Mouse (Mus musculus): Measurements from ENCODE around the gene Tesk1. TPM values are rescaled to one million over a fixed set of nuclear protein-coding genes. Genes with fewer than 3 reads are reported as not detected.

The Tesk1 gene
- polyA plus RNA-seq (2012; rRNA removed), result 64.6 and 65.6 TPM in 2 replicates

DNA sequence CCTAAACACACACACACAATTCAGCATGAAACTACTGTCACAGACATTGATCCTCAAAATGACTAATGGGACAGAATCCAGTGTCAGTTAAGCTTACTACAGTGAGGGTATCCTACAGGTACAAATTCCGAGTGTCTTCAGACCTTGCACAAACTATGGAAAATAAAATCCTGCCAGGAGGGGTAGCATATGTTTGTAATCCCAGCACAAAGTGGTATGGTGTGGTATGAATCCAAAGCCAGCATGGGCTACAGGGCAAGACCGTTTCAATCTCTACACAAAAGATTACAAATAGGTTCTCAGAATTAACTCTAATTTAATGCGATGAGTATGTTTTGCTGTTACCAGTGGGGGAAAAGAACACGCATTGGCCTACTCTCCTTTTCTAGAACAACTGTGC, at the start of gene Tesk1:
Gene Tesk1 (plus strand): TSS at position 301 of the 400 bp plus-strand sequence.
- no peak for DNase-seq (ENCODE audit: low read depth)

DNA sequence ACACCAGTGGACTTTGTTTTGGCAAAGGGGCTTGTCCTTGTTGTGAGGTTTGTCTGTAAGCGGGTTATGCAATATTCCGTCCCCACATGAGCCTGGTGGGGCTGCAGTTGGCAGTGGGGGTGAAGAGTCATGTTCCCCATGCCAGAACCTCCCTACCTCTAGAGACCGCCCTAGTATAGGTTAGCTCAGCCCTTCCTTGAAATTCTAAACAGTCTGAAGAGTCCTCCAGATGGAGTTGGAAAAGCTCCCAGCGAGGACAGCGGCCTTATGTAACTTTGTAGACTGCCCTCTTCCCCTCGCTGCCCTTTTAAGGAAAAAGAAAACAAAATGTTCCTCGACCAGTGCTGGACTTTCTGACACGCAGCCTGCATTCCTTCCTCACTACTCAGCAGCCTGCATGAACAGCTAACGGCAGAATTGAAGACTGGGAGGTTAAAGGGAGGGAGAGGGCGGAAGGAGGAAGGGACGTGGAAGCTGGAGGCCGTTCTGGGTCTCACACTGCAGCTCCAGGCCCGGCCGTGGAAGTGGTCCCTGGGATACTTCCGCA, 47.3 kb upstream of the Tesk1 start:
- no peak for DNase-seq (ENCODE audit: low read depth)

DNA sequence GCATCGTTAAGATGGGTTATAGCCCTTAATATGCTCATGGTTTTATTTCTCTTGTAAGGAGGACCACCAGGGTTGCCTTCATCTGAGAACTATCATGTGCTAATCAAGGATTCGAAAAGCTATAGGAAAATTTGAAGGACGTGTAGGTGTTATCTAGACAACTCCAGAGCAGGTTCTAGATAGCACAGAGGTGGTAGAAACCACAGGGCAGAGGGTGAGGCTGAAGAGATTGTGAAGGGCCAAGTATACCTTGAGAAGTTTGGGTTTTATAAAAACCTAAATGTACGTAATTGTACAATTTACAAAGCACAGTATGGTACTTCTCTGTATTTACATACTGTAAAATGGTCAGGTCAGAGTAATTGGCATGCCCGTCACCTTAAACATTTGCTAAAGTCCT, 46.6 kb upstream of the Tesk1 start:
- DNase-seq (ENCODE audit: low read depth), result no peak

DNA sequence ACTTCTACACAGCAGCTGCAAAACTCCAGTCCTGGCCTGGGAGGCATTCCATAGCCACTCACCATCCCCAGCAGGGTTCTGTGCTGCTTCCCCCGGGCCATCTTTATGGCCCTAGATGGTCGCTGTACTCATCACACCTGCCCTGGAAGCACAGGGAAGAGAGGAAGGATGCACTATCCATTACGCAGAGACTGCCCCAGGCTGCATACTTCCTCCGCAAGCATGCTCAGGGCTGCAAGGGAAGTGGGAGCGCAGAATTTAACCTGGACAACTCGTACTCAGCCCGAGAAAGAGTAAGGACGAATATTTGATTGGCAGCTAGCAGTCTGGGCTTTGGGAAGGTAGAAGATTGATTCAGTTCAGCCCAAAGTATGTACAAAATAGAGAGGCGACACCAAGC, 45.9 kb upstream of the Tesk1 start:
- DNase-seq (ENCODE audit: low read depth), result no peak

DNA sequence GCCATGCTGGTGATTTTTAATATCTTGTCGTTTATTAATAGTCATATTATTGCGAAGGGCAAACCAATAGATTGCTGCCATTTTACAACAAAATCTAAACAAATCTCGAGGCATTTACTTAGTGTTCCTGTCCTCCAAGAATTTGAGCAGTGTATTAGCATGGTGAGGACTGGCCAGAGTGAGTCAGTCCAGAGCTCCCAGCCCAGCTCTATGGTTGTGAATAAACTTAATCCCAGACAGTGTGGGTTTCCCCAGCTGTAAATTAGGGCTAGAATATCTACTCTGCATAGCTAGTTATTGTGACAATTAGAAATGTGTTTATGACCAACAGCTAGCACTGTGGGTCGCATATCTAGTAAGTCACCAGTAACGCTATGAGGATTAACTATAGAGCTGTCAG, 45.4 kb upstream of the Tesk1 start:
- no peak for DNase-seq (ENCODE audit: low read depth)

DNA sequence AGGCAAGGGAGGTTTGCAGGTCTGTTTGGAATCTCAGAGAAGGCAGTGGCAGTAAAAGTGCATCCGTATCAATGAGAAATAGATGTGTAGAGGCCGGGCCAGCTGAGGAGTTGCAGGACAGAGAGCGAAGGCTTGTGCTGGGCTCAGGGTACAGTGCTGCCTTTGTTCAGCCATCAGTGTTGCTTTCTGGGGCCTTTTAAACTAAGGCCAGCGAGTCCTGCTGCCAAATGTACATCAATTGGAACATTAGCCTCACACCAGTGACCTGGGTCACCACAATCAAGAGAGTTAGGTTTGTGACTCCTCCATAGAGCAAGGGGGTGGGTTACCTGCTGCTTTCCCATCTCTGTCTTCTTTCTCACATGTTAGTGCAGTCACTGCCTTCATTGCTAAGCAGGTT, 43.7 kb upstream of the Tesk1 start:
- no peak for DNase-seq (ENCODE audit: low read depth)

DNA sequence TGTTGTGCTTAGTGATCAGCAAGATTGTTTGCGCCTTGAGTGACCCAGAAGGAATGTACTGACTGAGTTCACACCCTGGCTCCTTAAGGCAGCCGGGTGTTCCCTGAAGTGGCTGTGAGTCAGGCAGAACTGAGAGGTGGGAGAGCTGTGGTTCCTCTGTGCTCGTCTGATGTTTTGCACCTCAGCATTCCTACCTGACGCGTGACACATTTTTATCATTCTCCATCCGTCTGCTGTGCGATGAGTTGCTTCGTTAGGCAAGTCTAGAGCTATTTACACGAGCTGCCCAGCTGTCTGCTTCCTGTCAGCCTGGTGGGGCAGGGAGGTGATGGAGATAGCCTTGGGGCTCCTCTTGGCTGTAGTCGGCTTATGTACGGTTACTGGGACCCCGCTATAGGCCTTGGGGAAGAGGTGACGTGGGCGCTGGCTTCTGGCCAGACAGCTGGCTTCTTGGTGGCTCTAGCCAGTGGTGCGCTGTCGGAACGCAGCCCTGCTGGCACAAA, 42.9 kb upstream of the Tesk1 start:
- DNase-seq (ENCODE audit: low read depth), result no peak

DNA sequence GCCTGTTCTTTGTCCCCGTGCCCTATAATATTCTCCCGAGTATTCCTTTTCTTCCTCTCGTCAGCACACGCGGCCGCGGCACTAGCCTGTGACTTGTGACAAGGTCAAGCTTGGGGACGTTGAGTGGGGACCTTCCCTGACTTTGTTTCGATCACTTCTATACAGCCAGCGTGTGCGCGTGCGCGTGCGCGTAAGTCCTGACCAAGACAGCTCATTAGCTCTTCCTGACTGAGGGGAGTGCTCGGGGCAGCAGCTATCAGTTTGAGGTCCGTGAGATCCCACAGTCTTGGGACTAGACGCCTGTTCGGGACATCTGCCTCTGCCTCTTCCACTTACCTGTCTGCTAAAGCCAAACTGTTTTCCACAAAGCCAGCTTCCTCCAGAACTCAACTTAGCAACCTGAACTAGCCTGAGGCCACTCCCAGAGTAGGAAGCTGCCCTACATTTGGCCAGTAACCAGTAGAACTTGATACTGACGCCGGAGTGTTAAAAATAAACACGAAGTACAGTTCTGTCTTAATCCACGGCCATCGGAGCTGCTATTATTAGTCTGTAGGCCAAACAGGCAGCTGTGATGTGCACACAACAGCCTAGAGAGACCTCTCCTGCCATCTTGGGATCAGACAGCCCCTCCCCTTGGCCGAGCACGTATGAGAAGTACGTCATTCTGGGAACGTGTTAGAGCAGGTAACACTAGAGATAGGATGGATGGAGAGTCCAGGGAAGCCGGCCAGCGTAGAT, 42.2 kb upstream of the Tesk1 start:
- no peak for DNase-seq (ENCODE audit: low read depth)

DNA sequence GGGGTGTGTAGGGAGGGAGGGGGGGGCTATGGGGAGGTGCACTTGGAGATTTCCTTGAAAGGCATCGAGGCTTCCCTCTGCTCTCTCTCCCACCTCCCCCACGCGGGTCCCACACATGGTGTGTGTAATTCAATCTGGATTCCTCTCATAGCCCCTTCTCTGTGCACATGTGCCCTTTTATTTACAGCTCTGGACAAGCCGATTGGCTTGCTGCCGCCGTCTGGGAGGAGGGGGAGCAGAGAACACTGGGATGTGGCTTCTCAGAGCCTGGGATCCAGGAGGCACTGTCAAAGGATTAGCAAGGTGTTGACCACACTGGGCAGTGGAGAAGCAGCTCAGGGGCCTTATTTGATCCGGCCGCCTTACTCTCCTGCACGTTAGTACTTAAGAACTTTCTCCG, 40.8 kb upstream of the Tesk1 start:
- no peak for DNase-seq (ENCODE audit: low read depth)

DNA sequence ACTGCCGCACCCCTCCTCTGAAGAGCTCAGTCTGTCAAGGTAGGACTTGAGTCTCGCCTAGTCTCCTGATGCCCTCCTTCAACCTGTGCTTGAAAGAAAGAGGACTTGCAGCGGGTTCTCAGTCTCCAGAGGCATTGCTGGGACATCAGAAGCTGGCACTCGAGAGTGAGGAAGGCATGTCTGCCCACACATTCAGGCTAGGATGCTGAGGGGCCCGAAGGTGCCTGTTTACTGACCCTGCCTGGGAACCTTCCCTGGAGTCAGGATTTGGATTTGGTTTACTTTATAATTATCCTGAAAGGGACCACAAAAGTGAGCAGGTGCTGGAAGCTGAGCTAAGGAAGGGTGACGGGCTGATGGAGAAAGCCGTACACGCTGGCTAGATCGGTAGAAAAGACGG, 40.3 kb upstream of the Tesk1 start:
- DNase-seq (ENCODE audit: low read depth), result no peak

DNA sequence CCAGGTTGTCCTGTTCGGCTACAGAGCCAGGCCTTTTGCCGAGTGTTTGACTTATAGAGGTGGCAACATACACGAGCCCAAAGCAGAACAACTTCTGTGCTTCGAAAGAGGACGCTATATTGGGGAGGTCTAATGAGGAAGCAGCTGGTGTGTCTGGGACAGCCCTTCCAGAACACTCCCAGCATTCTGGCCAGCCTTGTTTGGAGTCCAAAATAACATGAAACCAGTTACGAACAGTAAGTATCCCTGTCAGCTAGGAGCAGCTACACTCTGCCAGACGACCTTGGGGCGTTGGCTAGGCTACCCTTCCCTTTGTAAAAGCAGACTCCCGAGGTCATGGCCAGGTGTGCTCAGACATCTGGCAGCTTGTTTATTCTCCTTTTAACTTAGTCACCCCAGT, 39.5 kb upstream of the Tesk1 start:
- no peak for DNase-seq (ENCODE audit: low read depth)

DNA sequence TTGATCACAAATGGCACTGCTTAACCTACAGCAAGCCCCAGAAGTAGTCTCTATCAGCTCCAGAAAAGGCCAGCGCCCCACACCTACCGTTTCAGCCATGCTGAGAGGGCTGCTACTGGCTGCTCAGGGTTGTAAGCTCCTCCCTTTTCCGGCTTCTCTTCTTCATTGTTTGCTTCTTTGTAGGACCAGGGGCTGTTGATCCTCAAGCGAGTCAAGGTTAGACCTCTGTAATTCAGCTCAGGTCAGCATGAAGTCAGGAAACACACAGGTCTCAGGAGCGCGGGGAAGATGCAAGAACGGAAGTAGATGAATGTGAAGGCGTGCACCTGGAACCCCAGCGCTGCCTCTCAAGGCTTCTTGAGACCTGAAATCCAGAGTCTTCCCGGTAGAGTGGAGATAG, 37.0 kb upstream of the Tesk1 start:
- DNase-seq (ENCODE audit: low read depth), result no peak

DNA sequence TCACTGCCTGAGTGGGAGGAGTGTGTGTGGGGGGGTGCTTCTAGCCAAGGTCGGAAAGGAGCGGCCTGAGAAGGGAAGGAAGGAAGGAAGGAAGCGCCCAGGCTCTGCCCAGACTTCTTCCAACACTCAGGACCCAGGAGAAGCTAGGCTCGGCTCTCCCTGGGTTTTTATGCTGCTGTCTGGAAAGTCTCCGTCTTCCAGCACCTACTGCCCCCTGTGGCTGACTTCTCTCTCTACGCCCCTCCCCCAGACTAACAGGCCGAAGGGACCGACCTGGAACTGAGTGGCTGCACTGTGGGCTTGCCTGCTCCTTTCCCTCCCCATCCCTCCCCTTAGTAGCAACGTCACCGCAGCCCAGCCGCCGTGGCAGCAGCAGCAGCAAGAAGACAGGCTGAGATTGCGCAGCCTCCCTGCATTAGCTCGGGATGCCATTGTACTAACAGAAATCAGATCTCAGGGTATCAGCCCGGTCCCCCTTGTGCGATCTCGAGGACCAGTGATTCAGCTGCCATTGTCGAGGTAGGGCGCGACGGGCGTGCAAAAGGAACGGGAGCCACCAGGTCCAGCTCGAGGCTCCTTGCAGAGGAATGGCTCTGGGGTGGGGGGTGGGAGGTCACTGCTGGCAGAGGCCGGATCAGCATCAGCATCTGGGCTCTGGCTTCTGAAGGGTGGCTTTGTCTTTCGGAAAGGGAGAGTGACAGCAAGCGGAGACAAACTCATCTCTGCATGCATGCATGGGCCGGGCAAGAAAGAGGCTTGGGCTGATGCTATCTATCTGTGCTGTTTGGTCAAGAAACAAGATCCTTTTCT, 35.4 kb upstream of the Tesk1 start:
- no peak for DNase-seq (ENCODE audit: low read depth)

DNA sequence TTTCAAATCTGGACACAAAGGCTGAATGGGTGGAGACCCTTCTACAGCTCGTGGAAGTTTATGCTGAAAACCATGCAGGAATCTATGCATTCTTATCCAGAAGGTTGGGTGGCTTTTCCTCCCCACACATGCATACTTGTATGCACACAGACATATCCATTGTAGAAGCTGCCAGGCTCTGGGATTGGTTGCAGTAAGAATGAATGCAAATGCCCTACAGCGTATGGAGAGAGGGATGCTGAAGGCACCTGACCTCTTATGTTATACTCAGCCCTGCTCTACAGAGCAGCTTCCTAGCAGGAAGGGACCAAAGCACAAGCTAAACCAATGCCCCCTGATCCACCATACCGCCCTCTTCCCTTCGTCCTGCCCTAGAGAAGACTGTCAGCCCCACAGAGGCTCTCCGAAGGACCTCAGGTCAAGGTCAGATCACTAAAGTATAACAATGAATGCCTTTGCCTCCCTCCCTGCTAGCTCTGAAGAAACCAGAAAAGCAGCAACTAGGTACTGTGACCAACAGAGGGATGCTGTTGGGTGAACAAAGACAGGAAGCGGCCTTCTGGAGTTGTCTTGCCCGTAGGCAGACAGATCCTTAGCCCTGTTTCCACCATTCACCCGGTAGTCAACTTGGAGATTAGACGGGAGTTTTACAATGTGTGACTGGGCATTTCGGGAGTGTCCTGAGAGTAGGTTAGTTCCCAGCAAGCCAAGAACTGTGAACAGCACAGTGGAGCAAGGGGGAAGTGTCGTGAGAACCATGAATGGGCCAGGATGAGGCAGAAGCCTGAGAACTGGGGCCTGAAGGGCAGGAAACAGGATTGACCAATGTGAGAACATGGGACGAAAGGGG, 34.4 kb upstream of the Tesk1 start:
- DNase-seq (ENCODE audit: low read depth), result no peak

DNA sequence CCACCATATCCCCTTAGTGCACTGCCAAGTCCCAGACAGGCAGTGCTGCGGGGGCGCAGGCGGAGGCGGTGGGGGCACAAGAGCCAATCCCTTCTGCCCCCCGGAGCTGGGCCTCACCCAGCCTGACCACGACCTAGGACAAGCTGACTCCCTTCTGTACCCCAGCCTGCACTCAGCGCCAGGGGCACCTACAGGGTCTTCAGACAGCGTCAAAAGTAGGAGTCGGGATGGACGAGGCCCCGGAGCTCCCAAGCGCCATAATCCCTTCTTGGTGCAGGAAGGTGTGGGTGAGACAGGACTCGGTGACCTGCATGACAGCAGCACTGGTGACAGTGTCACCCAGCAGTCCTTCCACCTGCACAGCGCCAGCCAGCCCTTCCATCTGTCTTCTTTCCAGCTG, 27.0 kb upstream of the Tesk1 start:
- DNase-seq (ENCODE audit: low read depth), result no peak

DNA sequence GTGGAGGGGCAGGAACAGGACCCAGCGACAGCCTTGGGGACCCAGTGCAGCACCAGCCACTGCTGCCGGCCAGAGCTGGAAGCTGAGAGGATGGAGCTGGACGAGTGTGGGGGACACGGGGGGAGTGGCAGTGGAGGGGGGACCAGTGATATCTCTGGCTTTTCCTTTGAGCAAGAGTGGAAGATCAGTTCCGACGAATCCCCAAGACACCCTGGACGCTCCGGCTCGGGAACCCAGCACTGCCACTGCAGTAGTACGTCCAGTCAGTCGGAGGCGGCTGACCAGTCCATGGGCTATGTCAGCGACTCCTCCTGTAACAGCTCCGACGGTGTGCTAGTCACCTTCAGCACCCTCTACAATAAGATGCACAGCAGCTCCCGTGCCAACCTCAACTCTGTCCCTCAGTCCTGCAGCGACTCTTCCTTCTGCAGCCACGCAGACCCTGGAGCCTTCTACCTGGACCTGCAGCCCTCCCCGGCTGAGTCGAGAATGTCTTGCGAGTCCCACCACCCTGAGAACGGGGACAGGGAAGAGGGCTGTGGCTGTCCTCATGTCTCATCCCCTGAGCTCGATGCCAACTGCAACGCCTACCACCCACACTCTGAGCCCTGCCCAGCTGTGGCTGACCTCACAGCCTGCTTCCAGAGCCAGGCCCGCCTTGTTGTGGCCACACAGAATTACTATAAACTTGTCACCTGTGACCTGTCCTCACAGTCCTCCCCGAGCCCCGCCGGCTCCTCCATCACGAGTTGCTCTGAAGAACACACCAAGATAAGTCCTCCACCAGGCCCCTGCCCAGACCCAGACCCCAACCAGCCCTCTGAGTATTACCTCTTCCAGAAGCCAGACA, 26.3 kb upstream of the Tesk1 start:
- no peak for DNase-seq (ENCODE audit: low read depth)

DNA sequence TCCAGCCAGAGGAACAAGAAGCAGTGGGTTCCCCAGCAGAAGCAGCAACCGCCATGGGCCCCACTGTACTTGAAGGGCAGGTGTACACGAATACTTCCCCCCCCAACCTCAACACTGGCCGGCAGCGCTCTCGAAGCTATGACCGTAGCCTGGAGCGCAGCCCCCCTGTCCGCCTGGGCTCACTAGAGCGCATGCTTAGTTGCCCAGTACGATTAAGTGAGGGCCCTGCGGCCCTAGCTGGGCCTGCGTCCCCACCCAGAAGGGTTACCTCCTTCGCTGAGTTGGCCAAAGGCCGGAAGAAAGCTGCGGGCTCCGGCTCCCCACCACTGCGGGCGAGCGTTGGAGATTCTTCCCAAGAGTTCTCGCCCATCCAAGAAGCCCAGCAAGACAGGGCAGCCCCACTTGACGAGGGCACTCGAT, 25.7 kb upstream of the Tesk1 start:
- no peak for DNase-seq (ENCODE audit: low read depth)

DNA sequence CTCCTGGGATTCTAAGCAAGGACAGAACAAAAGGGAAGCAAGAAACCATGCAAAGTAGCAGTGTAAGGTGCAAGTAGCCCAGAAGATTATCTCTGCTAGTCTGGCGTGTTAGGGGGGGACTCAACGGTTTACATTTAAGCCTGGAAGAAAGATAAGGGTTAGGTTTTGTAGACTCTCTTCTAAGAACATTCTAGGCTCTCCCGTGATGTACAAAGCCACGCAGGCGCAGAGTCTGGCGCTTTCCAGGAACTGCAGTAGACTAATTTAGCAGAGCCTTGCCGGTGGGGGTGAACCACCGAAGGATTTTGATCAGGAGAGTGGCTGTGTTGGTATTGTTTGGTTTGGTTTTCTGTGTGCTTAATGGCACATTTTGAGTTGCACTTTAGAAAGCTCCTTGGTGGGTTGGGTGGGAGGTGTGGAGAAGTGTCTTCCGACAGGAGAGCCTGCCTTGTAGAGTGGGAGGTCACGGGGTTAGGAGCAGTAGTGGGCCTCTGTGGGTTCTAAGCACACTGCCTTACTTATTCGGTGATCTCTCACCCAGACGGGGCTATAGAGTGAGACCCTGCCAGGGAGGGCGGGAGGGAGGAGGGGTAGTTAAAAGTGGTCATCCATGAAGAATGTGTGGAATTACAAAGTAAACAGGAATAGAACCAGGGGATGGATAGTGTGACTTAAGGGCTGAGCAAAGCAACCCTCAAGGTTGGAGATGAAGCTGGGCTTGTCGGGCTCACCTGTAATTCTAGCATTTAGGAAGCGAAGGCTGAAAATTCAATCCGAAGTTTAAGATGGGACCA, 24.3 kb upstream of the Tesk1 start:
- DNase-seq (ENCODE audit: low read depth), result no peak

DNA sequence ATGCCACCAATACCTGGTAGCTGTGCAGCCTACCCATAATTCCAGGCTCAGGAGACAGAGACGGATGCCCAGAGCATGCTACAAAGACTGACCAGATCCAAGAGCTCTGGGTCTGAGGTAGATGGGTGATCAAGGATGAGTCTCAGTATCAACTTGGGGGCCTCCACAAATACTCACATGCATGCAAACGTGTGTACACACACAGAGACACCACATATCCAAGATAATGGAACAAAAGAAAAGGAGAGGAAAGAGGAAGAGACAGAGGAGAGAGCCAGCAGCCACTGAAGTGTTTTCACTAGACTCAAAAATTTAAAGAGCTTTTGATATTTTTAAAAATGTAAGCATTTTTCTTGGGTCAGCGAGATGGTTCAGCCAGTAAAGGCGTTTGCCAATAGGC, 23.3 kb upstream of the Tesk1 start:
- DNase-seq (ENCODE audit: low read depth), result no peak

DNA sequence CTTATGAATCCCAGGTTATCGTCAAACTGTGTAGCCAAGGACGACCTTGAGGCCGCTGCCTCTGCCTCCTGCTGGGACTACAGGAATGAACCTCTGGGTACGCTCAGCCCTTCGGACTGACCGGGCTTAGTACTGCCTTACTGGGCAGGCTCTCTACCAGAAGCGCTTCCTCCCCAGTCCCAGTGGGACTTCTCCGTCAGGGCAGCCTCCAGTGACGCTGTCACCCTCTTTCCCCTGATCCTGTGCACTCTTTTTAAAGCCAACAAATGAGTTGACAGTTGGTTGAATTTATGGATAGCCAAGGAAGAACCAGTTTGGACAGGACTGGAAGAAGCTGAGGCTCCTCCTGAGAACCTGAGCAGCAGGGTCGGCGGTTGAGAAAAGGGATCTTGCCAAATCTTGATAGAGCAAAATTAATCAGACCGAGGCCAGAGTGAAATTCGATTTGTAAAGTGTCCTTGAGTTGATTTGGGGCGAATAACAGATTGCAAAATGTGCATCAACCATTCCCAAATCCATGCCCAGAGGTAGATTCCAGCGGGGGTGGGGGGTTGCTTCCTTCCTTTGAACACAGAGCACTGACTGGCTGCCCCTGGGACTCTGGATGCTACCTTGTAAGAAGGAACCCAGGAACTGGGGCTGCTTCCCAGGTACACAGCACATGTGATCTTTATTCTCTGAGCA, 22.6 kb upstream of the Tesk1 start:
- DNase-seq (ENCODE audit: low read depth), result no peak
